Mouse (Mus musculus) CH12.LX (cell line): ENCODE results near the gene Rxfp4.

ENCODE experiments used
- CHD2 ChIP-seq: IDR thresholded peaks from 2 replicates; pipeline ENCODE4 v1.6.1; 2011; ENCODE audit warnings: low read length, improper control_type of control experiment
- CTCF ChIP-seq, 2 experiments: IDR thresholded peaks in 1 of 2; conservative IDR thresholded peaks in 1 of 2; 2 replicates each; pipeline ENCODE4 v1.5.1; 2011 to 2012; ENCODE audit warnings: low read depth in 2 of 2, low read length in 2 of 2, improper control_type of control experiment in 1 of 2, inconsistent platforms in 1 of 2, mild to moderate bottlenecking in 1 of 2, moderate library complexity in 1 of 2
- E2F4 ChIP-seq: IDR thresholded peaks from 2 replicates; pipeline ENCODE4 v1.6.1; 2011; ENCODE audit warnings: low read depth, low read length, improper control_type of control experiment; ENCODE audit not compliant: insufficient replicate concordance
- GABPA ChIP-seq: IDR thresholded peaks from 2 replicates; pipeline ENCODE4 v1.6.1; 2012; ENCODE audit warnings: low read depth, low read length, improper control_type of control experiment, inconsistent platforms; ENCODE audit not compliant: insufficient replicate concordance
- KAT2A ChIP-seq: IDR thresholded peaks from 2 replicates; pipeline ENCODE4 v1.6.1; 2012; ENCODE audit warnings: low read length, improper control_type of control experiment, inconsistent platforms; ENCODE audit not compliant: insufficient replicate concordance
- MAX ChIP-seq: IDR thresholded peaks from 2 replicates; pipeline ENCODE4 v1.6.1; 2011; ENCODE audit warnings: low read length, improper control_type of control experiment
- NELFE ChIP-seq: IDR thresholded peaks from 2 replicates; pipeline ENCODE4 v1.6.1; 2011; ENCODE audit warnings: low read depth, low read length, improper control_type of control experiment
- NRF1 ChIP-seq: IDR thresholded peaks from 2 replicates; pipeline ENCODE4 v1.6.1; 2014; ENCODE audit warnings: low read depth, mild to moderate bottlenecking, inconsistent platforms, low read length, improper control_type of control experiment, moderate library complexity
- PAX5 ChIP-seq: IDR thresholded peaks from 2 replicates; pipeline ENCODE4 v1.6.1; 2012; ENCODE audit warnings: low read length, inconsistent platforms, mixed read lengths
- POLR2A ChIP-seq: IDR thresholded peaks from 2 replicates; pipeline ENCODE4 v1.6.1; 2011; ENCODE audit warnings: low read depth, mild to moderate bottlenecking, improper control_type of control experiment, low read length
- RCOR1 ChIP-seq: conservative IDR thresholded peaks from 2 replicates; pipeline ENCODE4 v1.6.1; 2012; ENCODE audit warnings: low read depth, mild to moderate bottlenecking, inconsistent platforms, low read length, improper control_type of control experiment
- SIN3A ChIP-seq: IDR thresholded peaks from 2 replicates; pipeline ENCODE4 v1.6.1; 2012; ENCODE audit warnings: low read length, improper control_type of control experiment, inconsistent platforms
- UBTF ChIP-seq: IDR thresholded peaks from 2 replicates; pipeline ENCODE4 v1.6.1; 2012; ENCODE audit warnings: low read depth, mild to moderate bottlenecking, inconsistent platforms, low read length, improper control_type of control experiment, moderate library complexity
- ZNF384 ChIP-seq: IDR thresholded peaks from 2 replicates; pipeline ENCODE4 v1.6.1; 2012; ENCODE audit warnings: low read depth, low read length, improper control_type of control experiment, inconsistent platforms

GRCm38 (mm10) chr3:88625531-88625930 is 27.4 kb downstream of the Rxfp4 start:
- no peak for TF ChIP-seq RCOR1
- TF ChIP-seq CTCF (conservative IDR thresholded peaks at IDR 0.05 in 1 of 2, IDR thresholded peaks at IDR 0.05 in 1 of 2; ENCODE audit: low read depth in 2 of 2, low read length in 2 of 2): no peak
- no peak for TF ChIP-seq POLR2A
- TF ChIP-seq GABPA: no peak
- no peak for TF ChIP-seq E2F4
- no peak for TF ChIP-seq CHD2
- no peak for TF ChIP-seq NELFE
- TF ChIP-seq KAT2A: no peak
- TF ChIP-seq PAX5: no peak
- TF ChIP-seq MAX: no peak
- TF ChIP-seq SIN3A: no peak
- no peak for TF ChIP-seq UBTF
- TF ChIP-seq NRF1: no peak
- TF ChIP-seq ZNF384: no peak
